Mouse (Mus musculus) liver, postnatal 0 days (tissue): ENCODE measurements around the gene Tctn1.

Source experiments
- CTCF ChIP-seq: sonication (generic); IDR thresholded peaks from 2 replicates; pipeline ENCODE4 v1.5.1; 2016; ENCODE audit warnings: antibody characterized with exemption, low read depth
- EP300 ChIP-seq: IDR thresholded peaks from 2 replicates; pipeline ENCODE4 v1.6.1; 2016; ENCODE audit warnings: antibody characterized with exemption, low read depth, mild to moderate bottlenecking

GRCm38 (mm10) chr5:122201904-122202303 is 62.4 kb downstream of the Tctn1 start:
- TF ChIP-seq CTCF = no peak
- TF ChIP-seq EP300 = no peak
